ENCODE assay signal across 8 mouse cellular contexts in the genomic region with DNA sequence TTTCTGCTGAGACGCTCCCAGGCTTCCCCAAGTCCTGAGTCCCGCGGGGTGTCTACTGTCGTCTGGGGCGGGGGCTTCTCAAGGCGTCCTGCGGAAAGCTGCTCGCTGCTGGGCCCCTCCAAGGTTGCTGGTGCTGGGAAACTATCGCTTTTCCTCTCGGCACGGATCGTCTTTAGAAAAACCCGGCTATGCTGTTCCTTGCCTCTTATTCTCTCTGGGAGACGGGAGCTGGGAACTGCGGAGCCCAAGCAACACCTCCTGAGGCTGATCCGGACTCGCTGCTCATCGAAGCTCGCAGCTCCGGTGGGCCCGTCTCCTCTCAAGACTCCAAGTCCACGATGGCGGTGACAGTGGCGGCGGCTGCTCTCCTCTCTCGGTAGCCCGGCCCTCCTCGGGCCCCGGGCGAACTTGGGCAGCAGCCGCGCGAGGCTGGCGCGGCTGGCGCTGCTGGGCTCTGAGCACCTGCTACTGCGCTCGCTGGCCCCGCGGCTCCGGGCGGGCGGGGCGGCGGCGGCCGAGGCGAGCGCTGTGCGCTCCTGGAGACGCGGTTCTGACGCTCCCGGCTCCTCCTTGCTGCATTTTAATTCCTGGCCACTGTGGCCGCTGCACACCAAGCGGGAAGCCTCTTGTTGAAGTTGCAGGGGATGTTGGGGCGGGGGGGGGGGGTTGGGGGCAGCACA.
A peak's percentile ranks its signal among the peaks of the same experiment; 100 is the strongest.
DNase-seq lines count a peak whose midpoint lies in the region; ATAC-seq lines count a peak whose summit lies in the region.

No protein-coding gene starts in this region.

- H3K4me1 ChIP-seq in brown adipose tissue, adult 24 weeks (ENCODE audit: control insufficient read depth, insufficient read depth, insufficient read length, low read length) = peaks cover 2% of the 10 kb centered on the region; the same call in 1 of the 2 replicates
- H3K4me1 ChIP-seq in forebrain, embryonic 12.5 days = peaks cover 26% of the 10 kb centered on the region
- peaks cover 39% of the 10 kb centered on the region for H3K4me1 ChIP-seq in hindbrain, embryonic 13.5 days (replicated peaks)
- H3K4me1 ChIP-seq in neural tube, embryonic 11.5 days (ENCODE audit: control insufficient read depth, insufficient read depth, low read length) = peaks cover 3% of the 10 kb centered on the region; the same call in 1 of the 2 replicates

- WGBS in forebrain, embryonic 12.5 days = under 1% methylated on average over 57 of the region's 57 CpGs
- under 1% methylated on average over 55 of the region's 57 CpGs for WGBS in hindbrain, embryonic 13.5 days
- WGBS in neural tube, embryonic 11.5 days = under 1% methylated on average over 49 of the region's 57 CpGs

- H3K9me3 ChIP-seq in forebrain, embryonic 12.5 days = no peaks in the 10 kb centered on the region
- no peaks in the 10 kb centered on the region for H3K9me3 ChIP-seq in hindbrain, embryonic 13.5 days
- H3K9me3 ChIP-seq in neural tube, embryonic 11.5 days (ENCODE audit: control insufficient read depth, low read length) = no peaks in the 10 kb centered on the region

- no peaks in the 10 kb centered on the region for H3K36me3 ChIP-seq in forebrain, embryonic 12.5 days (replicated peaks)
- H3K36me3 ChIP-seq in hindbrain, embryonic 13.5 days = no peaks in the 10 kb centered on the region
- no peaks in the 10 kb centered on the region for H3K36me3 ChIP-seq in neural tube, embryonic 11.5 days (ENCODE audit: control insufficient read depth, insufficient read depth, low read length)

- H3K27ac ChIP-seq in brown adipose tissue, adult 24 weeks (replicated peaks; ENCODE audit: low read depth, low read length) = no peak overlapping the region
- H3K27ac ChIP-seq in forebrain, embryonic 12.5 days = peak overlapping the region; percentile 65
- peak overlapping the region; percentile 79 for H3K27ac ChIP-seq in hindbrain, embryonic 13.5 days
- peak overlapping the region; percentile 62; the same call in 1 of the 2 replicates for H3K27ac ChIP-seq in neural tube, embryonic 11.5 days (ENCODE audit: low read depth, low read length)

- peaks cover 63% of the 10 kb centered on the region for H3K27me3 ChIP-seq in forebrain, embryonic 12.5 days
- H3K27me3 ChIP-seq in hindbrain, embryonic 13.5 days = peaks cover 41% of the 10 kb centered on the region
- peaks cover 12% of the 10 kb centered on the region; the same call in 1 of the 2 replicates for H3K27me3 ChIP-seq in neural tube, embryonic 11.5 days (ENCODE audit: control insufficient read depth, insufficient read depth, low read length)

- peak; percentile 24 to 32 for DNase-seq in adrenal gland, adult 18-20 months (ENCODE audit: low spot score in 2 of 2)
- DNase-seq in adrenal gland, adult 8-10 months = no peak
- peak; percentile 78 to 88 for DNase-seq in left cerebral cortex, postnatal 14 days (ENCODE audit: low spot score in 2 of 2)
- peak; percentile 87 for DNase-seq in neural tube, embryonic 11.5 days (ENCODE audit: low spot score)

- peak; percentile 84 for ATAC-seq in forebrain, embryonic 12.5 days (ENCODE audit: low FRiP score)
- ATAC-seq in hindbrain, embryonic 13.5 days (ENCODE audit: low FRiP score) = peak; percentile 91
- peak; percentile 75 for ATAC-seq in neural tube, embryonic 11.5 days (ENCODE audit: insufficient read depth, low FRiP score, low TSS enrichment)
- no peak for ATAC-seq in activated CD4-positive, CD25-positive, alpha-beta regulatory T cell, adult 4 months

- H3K9ac ChIP-seq in forebrain, embryonic 12.5 days = peak overlapping the region; percentile 69
- H3K9ac ChIP-seq in hindbrain, embryonic 13.5 days = peak overlapping the region; percentile 86
- H3K9ac ChIP-seq in neural tube, embryonic 11.5 days (ENCODE audit: low read length) = peak overlapping the region; percentile 61

- intact Hi-C loops in left cerebral cortex, postnatal 14 days (cut with DNase I) = loop anchor here (5.0 to 10.0 kb wide), 3 partner anchors 246 to 359 kb away; no protein-coding TSS in a partner anchor

- H3K4me2 ChIP-seq in forebrain, embryonic 12.5 days = peak overlapping the region; percentile 90
- peak overlapping the region; percentile 94 for H3K4me2 ChIP-seq in hindbrain, embryonic 13.5 days
- H3K4me2 ChIP-seq in neural tube, embryonic 11.5 days (ENCODE audit: low read depth) = peak overlapping the region; percentile 96

- H3K4me3 ChIP-seq in brown adipose tissue, adult 24 weeks (ENCODE audit: insufficient read depth, low read depth, low read length) = peak overlapping the region; percentile 14; the same call in 1 of the 2 replicates
- peak overlapping the region; percentile 68 for H3K4me3 ChIP-seq in forebrain, embryonic 12.5 days (replicated peaks)
- peak overlapping the region; percentile 65 for H3K4me3 ChIP-seq in hindbrain, embryonic 13.5 days
- H3K4me3 ChIP-seq in neural tube, embryonic 11.5 days (ENCODE audit: low read depth, low read length) = peak overlapping the region; percentile 61

Comparison
In these comparisons a context has a peak if more than half of its experiments do, and no peak if none do; other contexts are left out.
1. H3K4me3 ChIP-seq: peak in every context shown above with its lines; median percentile 68 in forebrain, embryonic 12.5 days; 65 in hindbrain, embryonic 13.5 days; 61 in neural tube, embryonic 11.5 days; 14 in brown adipose tissue, adult 24 weeks.